Mouse (Mus musculus) spleen, adult 2 months (tissue): ENCODE data around the gene Tef. TPM values are rescaled to one million over a fixed set of nuclear protein-coding genes. Genes with fewer than 3 reads are reported as not detected.
A peak's percentile ranks its signal among the peaks of the same experiment; 100 is the strongest.

Experiments used
- DNase-seq, 2 experiments: peaks; one replicate each; pipeline versions ENCODE4 v3.0.0 to v3.0.0-alpha.2; 2012 to 2021; ENCODE audit warnings: low spot score in 2 of 2, low read depth in 1 of 2
- H3K27ac ChIP-seq: fragments of 200-500 bp; 2 replicates; pipeline ENCODE4 v1.5.1; 2012; ENCODE audit warnings: low read length, inconsistent platforms; ENCODE audit not compliant: insufficient read depth
- H3K27me3 ChIP-seq: fragments of 200-500 bp; 2 replicates; pipeline ENCODE4 v1.6.1; 2012; ENCODE audit warnings: mild to moderate bottlenecking, moderate library complexity, low read length, inconsistent platforms; ENCODE audit not compliant: control insufficient read depth, insufficient read depth
- H3K36me3 ChIP-seq: fragments of 200-500 bp; 2 replicates; pipeline ENCODE4 v1.6.1; 2012; ENCODE audit warnings: mild to moderate bottlenecking, low read length, inconsistent platforms; ENCODE audit not compliant: control insufficient read depth, insufficient read depth
- H3K4me1 ChIP-seq: fragments of 200-500 bp; 2 replicates; pipeline ENCODE4 v1.6.1; 2011; ENCODE audit warnings: inconsistent platforms; ENCODE audit not compliant: control insufficient read depth, insufficient read depth, insufficient read length
- H3K4me3 ChIP-seq: fragments of 200-500 bp; 2 replicates; pipeline ENCODE4 v1.5.1; 2011; ENCODE audit warnings: mild to moderate bottlenecking, inconsistent platforms; ENCODE audit not compliant: insufficient read depth, insufficient read length; ENCODE audit errors: extremely low read depth
- CTCF ChIP-seq: fragments of 200-500 bp; IDR thresholded peaks from 2 replicates; pipeline ENCODE4 v1.5.1; 2011; ENCODE audit warnings: mild to moderate bottlenecking, inconsistent platforms; ENCODE audit not compliant: insufficient read depth, insufficient read length, insufficient replicate concordance; ENCODE audit errors: extremely low read depth
- POLR2A ChIP-seq: fragments of 200-500 bp; IDR thresholded peaks from 2 replicates; pipeline ENCODE4 v1.6.1; 2011; ENCODE audit warnings: low read depth, low read length, inconsistent platforms
- WGBS: fragments of 180-500 bp; shearing (Covaris S2); methylation state at CpG from one replicate; pipeline ENCODE4 v1.1.7; 2018; 5-methylcytosine and 5-hydroxymethylcytosine counted together
- polyA plus RNA-seq: library from polyadenylated mRNA; depleted of rRNA; stranded (reverse); fragments of >200 nt; gene quantifications from 2 replicates; pipeline ENCODE4 v1.2.3, GENCODE M21; 2012

The Tef gene
- polyA plus RNA-seq, 1 experiment, result 21.9 TPM

DNA sequence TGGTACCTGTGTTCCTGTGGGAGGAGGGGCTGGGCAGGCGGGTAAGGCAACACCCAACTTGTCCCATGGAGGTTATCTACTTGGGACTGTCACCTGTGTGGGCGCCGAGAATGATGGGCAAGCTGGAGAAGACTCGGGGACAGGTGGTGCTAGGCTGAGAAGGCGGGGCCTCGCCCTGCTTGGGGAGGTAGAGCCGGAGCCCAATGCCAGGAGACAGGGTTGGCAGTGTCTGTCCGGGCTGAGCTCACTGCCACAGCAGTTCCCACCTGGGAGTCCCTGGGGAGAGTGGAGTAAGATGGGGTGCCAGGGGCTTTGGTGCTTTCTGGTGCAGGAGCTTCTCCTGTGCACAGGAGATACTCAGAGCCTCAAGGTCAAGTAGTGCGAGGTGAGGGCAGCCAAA is 46.9 kb downstream of the Tef start:
- TF ChIP-seq POLR2A (no peak), CTCF (no peak)
- no peak for DNase-seq
- Histone ChIP-seq H3K27ac (no peak overlapping the region), H3K27me3 (no peaks in the 10 kb centered on the region), H3K4me1 (no peaks in the 10 kb centered on the region), H3K36me3 (peaks cover 31% of the 10 kb centered on the region), H3K4me3 (no peak overlapping the region)
- WGBS, result 83% methylated on average over 9 of the region's 9 CpGs

DNA sequence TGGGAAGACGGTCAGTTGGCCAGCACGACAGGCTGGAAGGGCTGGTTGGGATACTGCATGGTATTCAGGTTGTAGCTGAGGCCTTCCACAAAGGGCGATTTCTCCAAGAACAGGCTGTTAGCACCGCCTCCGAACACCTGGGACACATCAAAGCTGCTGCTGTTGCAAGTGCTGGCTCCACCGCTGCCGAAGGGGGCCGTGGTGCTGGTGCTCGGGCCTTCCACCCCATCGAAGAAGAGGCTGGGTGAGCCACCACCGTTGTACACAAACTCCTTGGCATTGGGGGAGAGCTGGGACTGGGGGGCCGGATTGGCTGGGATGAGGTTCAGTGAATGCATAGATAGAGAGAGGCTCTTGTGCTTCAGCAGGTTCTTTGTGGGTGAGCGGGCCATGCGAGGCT is 48.5 kb downstream of the Tef start:
- DNase-seq, result no peak
- Histone ChIP-seq H3K4me3 (no peak overlapping the region), H3K36me3 (peaks cover 31% of the 10 kb centered on the region), H3K4me1 (no peaks in the 10 kb centered on the region; the same call in 1 of the 2 replicates), H3K27me3 (no peaks in the 10 kb centered on the region), H3K27ac (no peak overlapping the region)
- no peak for TF ChIP-seq POLR2A
- no peak for TF ChIP-seq CTCF
- 73% methylated on average over 14 of the region's 14 CpGs for WGBS

DNA sequence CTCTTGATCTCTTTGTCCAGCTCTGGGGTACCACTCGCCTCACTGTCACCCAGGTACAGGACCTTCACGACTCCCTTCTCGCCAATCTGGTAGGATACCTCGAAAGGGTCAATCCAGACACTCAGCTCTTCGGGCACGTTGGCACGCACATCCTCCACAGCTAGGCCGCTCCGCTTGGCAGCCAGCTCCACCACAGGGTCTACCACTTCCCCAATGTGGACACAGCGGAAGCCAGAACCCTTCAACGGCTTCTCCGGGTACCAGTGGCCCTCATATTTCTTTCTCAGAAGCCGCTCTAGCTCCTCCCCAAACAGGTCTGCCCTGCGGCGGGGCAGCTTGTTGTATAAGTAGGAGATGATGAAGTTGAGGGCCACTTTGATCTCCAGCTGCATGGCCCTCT is 49.2 kb downstream of the Tef start:
- Histone ChIP-seq H3K27me3 (no peaks in the 10 kb centered on the region), H3K4me1 (peaks cover 2% of the 10 kb centered on the region; the same call in 1 of the 2 replicates), H3K4me3 (no peak overlapping the region), H3K36me3 (peaks cover 31% of the 10 kb centered on the region), H3K27ac (no peak overlapping the region)
- TF ChIP-seq POLR2A, result no peak
- TF ChIP-seq CTCF, result no peak
- 64% methylated on average over 15 of the region's 15 CpGs for WGBS
- DNase-seq, result no peak

DNA sequence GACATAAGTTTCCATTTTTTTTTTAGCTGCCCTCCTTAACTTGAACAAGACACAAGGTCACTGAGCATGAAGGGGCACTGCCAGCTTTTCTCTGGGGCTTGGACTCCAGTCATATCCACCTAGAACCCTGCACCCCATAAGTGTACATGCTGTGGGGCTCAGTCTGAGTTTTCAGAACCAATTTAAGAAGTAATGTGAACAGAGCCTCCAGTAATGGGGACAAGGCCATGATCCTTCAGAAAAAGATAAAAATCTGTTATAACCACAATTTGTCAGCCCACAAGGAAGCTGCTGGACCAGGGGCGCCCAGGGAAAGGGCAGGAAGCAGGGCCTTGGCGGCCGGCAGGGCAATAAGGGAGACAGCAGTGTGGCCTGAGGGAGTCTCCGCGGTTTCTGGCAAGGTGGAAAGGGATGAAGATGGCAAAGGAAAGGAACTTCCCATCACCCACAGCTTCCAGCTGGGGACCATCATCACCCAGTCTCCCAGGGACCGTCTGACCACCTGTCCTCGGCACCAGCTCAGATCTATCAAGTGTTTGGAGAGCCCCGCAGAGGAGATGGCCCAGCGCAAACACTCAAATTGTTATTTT is 50.3 kb downstream of the Tef start:
- H3K27me3 ChIP-seq, result no peaks in the 10 kb centered on the region
- H3K4me1 ChIP-seq, result peaks cover 2% of the 10 kb centered on the region; the same call in 1 of the 2 replicates
- peaks cover 31% of the 10 kb centered on the region for H3K36me3 ChIP-seq
- H3K4me3 ChIP-seq, result no peak overlapping the region
- no peak overlapping the region for H3K27ac ChIP-seq
- no peak for TF ChIP-seq CTCF
- no peak for TF ChIP-seq POLR2A
- WGBS, result 88% methylated on average over 9 of the region's 9 CpGs
- DNase-seq, result no peak

DNA sequence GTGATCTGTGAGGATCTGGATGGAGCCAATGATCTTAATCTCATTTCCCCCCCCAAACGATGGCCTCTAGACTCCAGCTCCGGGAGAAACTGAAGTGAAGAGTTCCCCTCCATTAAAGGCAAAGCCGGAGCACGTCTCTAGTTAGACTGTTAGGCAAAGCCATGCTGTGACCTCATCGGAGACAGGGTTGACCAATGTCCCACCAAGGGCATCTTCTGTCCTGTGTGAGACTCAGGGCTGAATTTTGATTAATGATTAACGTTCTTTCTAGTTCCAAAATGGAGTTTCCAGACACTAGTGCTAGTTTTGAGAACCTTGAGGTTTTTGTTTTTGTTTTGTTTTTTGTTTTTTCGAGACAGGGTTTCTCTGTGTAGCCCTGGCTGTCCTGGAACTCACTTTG is 50.9 kb downstream of the Tef start:
- DNase-seq, result no peak
- Histone ChIP-seq H3K27ac (no peak overlapping the region), H3K27me3 (no peaks in the 10 kb centered on the region), H3K4me1 (peaks cover 2% of the 10 kb centered on the region; the same call in 1 of the 2 replicates), H3K36me3 (peaks cover 26% of the 10 kb centered on the region), H3K4me3 (no peak overlapping the region)
- TF ChIP-seq POLR2A (no peak), CTCF (no peak)
- 86% methylated on average over 7 of the region's 7 CpGs for WGBS

DNA sequence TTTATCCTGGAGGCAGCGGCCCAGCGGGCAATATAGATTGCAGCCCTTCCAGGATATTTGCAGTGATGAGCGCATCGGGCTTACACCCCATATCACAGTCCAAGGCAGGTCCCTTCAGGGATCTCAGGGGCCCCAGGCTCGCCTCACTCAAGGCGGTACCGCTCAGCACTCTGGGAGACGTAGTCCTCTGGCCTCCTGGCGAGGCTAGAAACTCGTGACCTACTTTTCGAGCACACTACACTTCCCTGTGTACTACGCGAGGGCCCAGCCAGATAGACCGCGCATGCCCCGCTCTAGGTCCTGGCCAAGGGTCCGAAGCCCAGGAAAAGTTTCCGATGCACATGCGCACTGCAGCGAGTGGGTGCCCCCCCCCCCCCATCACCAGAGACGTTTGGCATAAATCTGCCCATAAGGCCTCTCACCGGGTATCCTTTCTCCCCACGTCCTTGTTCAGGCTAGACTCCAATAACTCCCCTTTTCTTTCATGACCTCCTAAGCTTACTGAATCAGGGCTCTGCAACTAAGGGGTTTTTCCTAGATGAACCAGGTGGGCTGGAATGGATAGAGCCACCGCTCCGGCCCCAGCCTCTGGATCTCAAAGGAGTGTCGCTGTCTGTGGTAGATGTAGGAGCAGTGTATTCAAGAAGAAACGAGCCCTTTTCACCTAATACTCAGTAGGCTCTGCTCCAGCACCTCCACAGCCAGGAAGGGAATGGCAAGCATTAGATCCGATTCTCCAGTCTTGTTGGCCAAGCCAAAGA is 54.0 kb downstream of the Tef start:
- TF ChIP-seq POLR2A (no peak), CTCF (no peak)

More for the DNA sequence above, 54.0 kb downstream of the Tef start:
- Histone ChIP-seq H3K36me3 (peaks cover 7% of the 10 kb centered on the region), H3K27ac (peak overlapping the region; percentile 100), H3K4me3 (peak overlapping the region; percentile 76), H3K27me3 (no peaks in the 10 kb centered on the region), H3K4me1 (peaks cover 2% of the 10 kb centered on the region; the same call in 1 of the 2 replicates)
- DNase-seq, result peak; percentile 72 to 80
- WGBS, result 1% methylated on average over 28 of the region's 28 CpGs
